Mouse (Mus musculus) c-Kit-positive CD71-positive TER-119-positive erythroid progenitor cells, embryonic 14.5 days (primary cell): Measurements from ENCODE around the gene Rnaseh2a.
"Not testable (repeated sequence)": the region's sequence is repeated elsewhere in the genome, so short reads cannot be mapped to it uniquely, and the experiment has no call there.

ENCODE experiments used
- DNase-seq: peaks from one replicate; pipeline ENCODE4 v3.0.0-alpha.2; 2013; ENCODE audit warnings: low spot score

Gene Rnaseh2a

DNA sequence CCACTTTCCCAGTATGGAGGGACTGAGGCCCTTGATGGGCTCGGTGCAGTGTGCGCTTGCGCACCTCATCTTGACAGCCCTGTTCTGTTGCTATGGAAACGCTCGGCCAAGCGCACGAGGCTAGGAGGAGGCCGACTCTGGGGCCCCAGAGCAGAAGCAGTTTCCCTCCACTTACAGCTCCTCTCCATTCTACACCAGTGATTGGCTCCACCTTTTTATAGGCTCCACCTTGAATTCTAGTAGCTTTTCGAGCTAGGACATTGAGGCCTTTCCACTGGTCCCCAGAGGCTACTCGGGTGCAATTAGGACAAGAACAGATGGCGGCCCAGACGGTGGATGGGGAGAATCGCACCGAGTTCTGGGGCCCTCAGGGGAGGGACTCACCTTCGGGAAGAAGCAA is 34.7 kb downstream of the Rnaseh2a start:
- no peak for DNase-seq

DNA sequence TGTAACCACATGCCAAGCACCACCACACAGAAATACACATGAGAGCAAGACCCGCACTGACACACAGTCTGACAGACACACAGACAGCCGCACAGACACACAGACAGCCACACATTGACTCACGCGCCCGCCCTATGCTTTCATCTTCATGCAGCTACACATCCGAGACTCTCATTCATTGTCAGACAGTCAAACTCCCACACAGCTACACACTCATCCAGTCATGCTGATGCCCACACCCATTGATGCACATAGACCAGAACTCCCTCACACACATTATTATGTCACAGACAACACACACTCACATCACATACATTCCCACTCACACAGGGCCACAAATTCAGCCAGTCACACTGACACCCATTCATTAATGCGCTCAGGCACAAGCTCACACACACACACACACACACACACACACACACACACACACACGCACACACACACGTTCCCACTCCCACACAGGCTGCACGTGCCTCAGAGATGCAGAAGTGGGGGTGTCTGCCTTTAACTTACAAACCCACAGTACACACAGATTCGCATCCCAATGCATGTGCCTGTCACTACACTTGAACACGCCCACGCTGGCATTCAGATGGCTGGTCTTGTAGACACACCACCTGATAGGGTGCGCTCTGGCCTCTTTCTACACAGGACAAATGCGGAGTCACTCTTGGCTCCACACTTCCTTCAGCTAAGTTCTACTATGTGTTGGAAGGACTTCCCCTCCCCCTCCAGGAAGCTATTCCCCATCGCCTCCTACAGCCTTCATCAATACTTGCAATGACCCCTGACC is 35.6 kb downstream of the Rnaseh2a start:
- DNase-seq = no peak

- no peak for DNase-seq
Observed at GRCm38 (mm10) chr8:84930582-84930981, 39.0 kb downstream of the Rnaseh2a start.

GRCm38 (mm10) chr8:84928456-84929306 is 40.9 kb downstream of the Rnaseh2a start:
- no peak for DNase-seq

DNA sequence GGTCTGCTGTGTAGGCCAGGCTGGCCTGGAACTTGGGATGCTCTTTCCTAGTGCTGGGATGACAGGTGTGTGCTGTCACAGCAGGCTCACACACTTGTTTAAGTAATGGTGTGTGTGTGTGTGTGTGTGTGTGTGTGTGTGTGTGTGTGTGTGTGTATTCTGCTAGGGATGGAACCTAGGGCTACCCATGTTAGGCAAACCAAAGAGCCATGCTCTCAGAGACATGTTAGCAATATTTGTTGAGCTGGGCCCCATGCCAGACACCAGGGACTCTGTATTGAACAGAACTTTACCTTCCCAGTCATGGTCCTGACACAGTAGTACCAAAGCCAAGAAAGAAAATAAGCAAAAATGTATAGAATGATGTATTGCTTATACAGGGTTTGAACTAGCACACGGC is 42.1 kb downstream of the Rnaseh2a start:
- no peak for DNase-seq

DNA sequence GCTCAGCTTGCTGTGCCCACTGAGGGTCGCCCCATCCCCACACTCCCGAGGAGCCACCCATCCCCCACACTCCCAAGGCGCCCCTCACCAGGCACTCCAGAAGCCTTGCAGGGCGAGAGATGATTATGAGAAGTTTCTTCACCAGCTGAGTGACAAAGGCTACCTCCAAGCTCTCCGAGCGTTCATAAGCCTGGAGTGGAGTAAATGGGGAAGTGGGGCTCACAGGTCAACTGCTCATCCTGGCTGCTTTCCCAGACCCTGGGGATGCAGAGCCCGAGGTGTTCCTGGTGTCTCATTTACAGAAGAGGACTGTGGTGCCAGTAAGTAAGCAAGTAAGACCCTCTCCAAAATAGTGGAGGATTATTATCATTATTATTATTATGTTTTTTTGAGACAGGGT is 44.0 kb downstream of the Rnaseh2a start:
- no peak for DNase-seq

GRCm38 (mm10) chr8:84921596-84921995 is 48.0 kb downstream of the Rnaseh2a start:
- DNase-seq = no peak

DNA sequence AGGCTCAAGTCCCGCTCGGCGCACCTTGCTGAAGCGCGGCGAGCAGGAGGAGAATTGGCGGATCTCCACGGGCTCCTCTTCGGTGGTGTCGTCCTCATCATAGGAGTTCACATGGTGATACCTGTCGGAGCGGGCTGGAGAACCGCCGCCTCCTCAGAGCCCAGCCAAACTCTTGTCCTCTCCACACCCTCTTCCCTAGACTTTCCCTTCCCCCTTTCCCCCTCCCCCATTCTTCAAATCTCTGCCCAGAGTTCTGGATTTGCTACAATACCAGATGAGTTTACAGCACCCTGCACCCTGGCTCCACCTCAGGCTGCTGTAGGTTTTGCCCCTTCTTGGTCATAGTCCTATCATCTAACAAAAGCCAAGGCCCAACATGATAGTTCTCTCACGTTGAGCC is 50.9 kb downstream of the Rnaseh2a start:
- no peak for DNase-seq

DNA sequence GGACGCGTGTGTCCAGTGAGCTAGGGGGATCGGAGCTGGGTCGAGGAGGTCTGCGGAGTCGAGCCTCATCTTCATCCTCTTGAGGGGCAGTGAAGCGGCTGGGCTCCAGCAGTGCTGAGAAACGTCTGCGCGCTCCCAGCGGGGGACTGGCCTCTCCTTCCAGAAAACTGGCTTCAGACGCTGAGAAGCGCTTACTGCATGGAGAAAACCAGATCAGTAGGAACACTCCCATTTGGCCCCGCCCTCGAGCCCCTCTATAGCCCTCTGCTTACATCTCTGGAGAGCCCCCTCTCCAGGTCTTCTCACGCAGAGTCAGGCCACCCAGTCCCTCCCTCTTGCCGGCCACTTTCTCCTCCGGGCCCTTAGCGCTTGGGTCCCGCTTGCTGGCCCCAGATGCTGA is 51.8 kb downstream of the Rnaseh2a start:
- DNase-seq = no peak

DNA sequence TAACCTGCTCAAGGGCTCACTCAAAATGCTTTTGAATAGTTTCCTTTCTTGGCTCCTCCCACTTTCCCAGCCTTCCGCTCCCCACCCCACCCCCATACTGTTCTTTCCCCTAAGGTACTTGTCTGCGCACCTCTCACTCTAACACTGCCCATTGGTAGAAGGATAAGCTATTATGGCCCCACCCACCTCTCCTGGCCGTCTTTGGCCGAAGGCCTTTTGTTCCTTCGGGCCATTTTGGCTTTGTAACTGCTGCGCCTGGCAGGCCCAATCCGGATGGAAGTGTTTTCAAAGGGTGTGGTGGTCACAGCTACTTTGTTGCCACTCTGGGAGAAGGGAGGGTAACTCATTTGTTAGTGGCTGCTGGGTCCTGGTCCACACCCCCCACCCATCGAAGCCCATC is 54.3 kb downstream of the Rnaseh2a start:
- DNase-seq = no peak

DNA sequence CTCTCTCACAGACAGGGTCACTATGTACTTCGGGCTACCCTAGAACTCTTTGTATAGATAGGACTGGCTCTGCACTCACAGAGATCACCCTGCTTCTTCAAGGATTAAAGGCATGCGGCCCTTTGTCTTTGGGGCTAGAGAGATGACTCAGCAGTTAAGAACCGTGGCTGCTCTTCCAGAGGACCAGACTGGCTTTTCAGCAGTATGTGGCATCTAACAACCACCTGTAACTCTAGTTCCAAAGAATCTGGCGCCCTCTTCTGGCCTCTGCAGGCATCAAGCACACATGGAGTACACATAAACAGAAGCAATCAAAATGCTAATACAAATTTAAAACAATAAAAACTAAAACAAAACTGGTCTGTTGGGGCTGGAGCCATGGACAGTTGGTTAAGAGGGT is 55.6 kb downstream of the Rnaseh2a start:
- peak; percentile 85 for DNase-seq

DNA sequence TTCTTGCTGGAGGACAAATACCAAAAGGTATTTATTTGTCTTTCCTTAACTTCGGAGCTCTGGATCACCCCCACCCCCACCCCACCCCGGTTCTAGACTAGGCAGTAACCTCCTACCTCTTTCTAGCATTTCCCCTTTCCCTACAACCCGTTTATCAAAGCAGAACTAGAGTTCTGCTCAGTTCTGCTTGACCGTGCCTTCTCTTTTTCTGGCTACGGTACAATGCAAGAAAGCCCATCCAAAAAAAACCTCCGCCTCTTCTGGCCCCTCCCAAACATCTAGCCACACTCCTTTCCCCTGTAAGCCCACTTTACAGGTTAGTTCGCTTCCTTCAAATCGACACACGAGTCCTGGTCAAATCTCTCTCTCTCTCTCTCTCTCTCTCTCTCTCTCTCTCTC is 56.1 kb downstream of the Rnaseh2a start:
- DNase-seq = no peak

DNA sequence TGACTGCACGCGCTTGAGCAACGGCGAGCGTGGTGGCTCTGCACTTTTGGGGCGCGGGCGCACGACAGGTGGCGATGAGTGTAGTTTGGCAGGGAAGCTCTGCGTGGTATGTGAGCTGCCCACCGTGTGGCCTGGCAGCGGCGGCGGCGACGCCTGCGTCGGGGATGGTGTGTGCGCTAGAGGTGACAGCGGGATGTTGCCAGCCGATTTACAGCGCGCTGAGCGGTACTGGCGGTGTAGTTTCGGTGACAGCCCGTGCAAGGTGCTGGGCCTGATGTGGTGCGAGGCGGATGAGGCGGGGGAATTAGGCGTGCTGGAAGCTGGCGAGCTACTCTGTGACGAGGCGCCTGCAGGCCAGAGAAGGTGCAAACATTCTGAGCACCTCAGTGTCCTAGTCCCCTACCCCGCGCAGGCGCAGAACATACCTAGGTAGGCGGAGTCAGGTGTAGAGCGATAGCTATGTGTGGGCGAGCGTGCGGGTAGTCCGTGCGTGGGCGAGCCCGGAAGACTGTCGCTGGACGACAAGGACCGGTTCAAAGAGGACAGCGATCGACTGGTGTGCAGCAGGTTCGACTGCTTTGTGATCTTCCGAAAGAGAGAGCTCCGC is 56.6 kb downstream of the Rnaseh2a start:
- DNase-seq = peak; percentile 87

- DNase-seq = no peak
Observed at GRCm38 (mm10) chr8:84912391-84912790, 57.2 kb downstream of the Rnaseh2a start.

DNA sequence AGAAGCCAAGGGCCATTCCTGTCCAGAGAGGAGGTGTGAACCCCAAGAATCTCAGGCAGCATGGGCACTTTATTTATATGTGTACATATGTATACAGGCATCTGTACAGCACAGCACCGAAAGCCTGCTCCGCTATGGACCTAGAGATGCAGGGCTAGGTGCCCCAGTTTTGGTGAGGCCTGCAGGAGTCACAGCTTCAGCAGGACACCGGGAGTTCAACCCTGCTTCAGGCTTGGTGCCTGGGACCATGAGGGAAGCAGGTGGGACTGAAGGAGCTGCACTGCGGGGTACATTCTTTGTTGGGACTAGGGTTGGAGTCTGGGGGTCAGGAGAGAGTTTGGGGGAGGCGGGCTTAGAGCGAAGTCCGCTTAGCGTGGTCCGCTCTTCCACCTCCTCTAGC is 57.7 kb downstream of the Rnaseh2a start:
- no peak for DNase-seq

DNA sequence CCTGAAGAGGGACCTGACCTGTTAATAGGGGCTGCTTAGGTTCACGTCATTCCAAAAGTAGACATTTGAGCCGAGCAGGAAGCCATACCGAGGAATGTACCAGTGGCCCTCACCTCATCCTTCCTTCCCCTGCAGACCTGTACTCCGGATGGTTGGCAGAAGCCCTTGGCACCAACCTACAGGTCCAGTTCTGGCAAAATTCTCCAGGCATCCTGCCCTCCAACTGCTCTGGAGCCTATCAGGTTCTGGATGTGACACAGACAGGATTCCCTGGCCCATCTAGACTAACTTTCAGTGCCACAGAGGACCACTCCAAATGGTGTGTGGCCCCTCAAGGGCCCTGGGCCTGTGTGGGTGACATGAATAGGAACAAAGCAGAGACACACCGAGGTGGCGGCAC is 59.0 kb downstream of the Rnaseh2a start:
- no peak for DNase-seq

DNA sequence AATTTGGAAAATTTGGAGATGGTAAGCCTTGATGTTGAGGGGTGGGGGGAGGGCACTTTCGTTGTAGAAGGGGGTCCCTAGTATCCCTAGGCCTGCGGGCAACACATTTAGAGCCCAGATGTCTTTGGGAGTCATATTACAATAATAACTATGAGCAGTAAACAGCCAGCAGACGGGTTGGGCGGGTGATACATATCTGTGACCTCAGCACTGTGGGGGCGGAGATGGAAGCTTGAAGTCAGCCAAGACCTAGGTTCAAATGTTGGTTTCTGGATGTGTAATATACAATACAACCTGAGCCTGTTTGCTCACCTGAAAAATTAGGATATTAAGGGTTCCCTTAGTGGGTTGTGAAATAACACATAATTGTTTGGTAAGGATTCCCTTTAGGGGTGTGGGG is 59.6 kb downstream of the Rnaseh2a start:
- peak; percentile 68 for DNase-seq

DNA sequence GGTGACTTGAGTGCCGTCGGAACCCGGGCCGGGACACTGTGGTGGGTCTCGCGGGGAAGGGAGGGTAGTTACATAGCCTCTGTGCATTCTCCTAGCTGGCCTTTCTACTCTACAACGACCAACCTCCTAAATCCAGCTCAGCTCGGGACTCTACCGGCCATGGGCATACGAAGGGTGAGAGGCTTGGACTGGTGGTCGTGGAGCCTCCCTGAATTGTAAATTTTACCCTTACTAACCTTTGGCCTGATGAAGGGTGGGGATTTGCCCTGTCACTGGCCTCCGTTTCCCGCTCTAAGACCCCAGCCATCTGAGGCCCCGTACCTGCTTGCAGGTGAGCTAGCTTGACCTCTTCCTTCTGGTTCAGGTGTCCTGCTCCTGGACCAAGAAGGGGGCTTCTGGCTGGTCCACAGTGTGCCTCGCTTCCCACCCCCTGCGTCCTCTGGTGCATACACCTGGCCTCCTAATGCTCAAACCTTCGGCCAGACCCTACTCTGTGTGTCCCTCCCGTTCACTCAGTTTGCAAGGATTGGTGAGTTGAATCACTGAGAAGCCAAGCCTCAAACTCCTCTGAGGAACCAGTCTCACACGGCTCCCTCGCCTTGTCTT is 60.3 kb downstream of the Rnaseh2a start:
- no peak for DNase-seq

- peak; percentile 98 for DNase-seq
Observed at GRCm38 (mm10) chr8:84908421-84909161, 61.0 kb downstream of the Rnaseh2a start, which contains the start of gene Dnase2a. Gene Dnase2a, plus strand, starts transcription at chr8:84908560.

GRCm38 (mm10) chr8:84907979-84908378 is 61.6 kb downstream of the Rnaseh2a start:
- DNase-seq = not testable (repeated sequence)

DNA sequence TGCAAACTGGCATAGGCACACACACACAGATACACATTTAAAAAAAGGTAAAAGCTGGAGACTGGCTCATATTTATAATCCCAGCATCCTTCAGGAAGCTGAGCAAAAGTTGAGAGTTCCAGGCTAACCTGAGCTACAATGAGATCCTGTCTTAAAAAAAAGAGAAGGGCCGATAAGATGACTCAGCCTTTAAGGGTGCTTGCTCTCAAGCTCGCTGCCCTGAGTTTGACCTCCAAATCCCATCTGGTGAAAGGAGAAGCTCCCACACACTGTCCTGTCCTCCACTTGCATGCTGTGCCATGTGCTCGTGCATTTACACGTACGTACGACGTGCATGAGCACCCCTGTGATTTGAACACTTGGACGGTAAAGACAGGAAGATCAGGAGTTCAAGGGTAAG is 62.1 kb downstream of the Rnaseh2a start:
- DNase-seq = no peak

- no peak for DNase-seq
Observed at GRCm38 (mm10) chr8:84907037-84907436, 62.5 kb downstream of the Rnaseh2a start.
